In genomic region chr15:81197197-81197596, GRCm38 (mm10) we compare ENCODE assay signal across 30 mouse cellular contexts. TPM values are rescaled to one million over a fixed set of nuclear protein-coding genes. Genes with fewer than 3 reads are reported as not detected.
A peak's percentile ranks its signal among the peaks of the same experiment; 100 is the strongest.
DNase-seq lines count a peak whose midpoint lies in the region; ATAC-seq and TF ChIP-seq lines count a peak whose summit lies in the region.
"Had no signal": no experiment of that assay in that cellular context is flagged by ENCODE, and none has a peak within 500 bp of the region (broad histone marks: within the 10 kb centered on the region; RNA-seq: fewer than 3 reads in every experiment).

No protein-coding gene starts in this region.

- H3K27ac ChIP-seq in lung, postnatal 0 days (ENCODE audit: low read length) = no peak overlapping the region
- H3K27ac ChIP-seq in liver, embryonic 13.5 days = no peak overlapping the region
- H3K27ac ChIP-seq in embryonic facial prominence, embryonic 10.5 days (replicated peaks) = no peak overlapping the region
- H3K27ac ChIP-seq: heart, embryonic 10.5 days; hindbrain, embryonic 13.5 days; layer of hippocampus, adult 2 months; lung, embryonic 15.5 days; macrophage; midbrain, embryonic 10.5 days; midbrain, embryonic 15.5 days had no signal

- no peak overlapping the region for H3K4me3 ChIP-seq in lung, postnatal 0 days (ENCODE audit: low read depth, low read length)
- H3K4me3 ChIP-seq in liver, embryonic 13.5 days (replicated peaks) = no peak overlapping the region
- no peak overlapping the region for H3K4me3 ChIP-seq in embryonic facial prominence, embryonic 10.5 days
- H3K4me3 ChIP-seq: erythroblast, embryonic 14.5 days; heart, embryonic 10.5 days; hindbrain, embryonic 13.5 days; layer of hippocampus, adult 2 months; lung, embryonic 15.5 days; midbrain, embryonic 10.5 days; midbrain, embryonic 15.5 days had no signal

- WGBS in lung, postnatal 0 days = 54% methylated on average over 10 of the region's 10 CpGs
- 46% methylated on average over 10 of the region's 10 CpGs for WGBS in liver, embryonic 13.5 days (ENCODE audit: insufficient replicate concordance)
- WGBS in embryonic facial prominence, embryonic 10.5 days = 91% methylated on average over 10 of the region's 10 CpGs

- H3K9ac ChIP-seq in lung, postnatal 0 days (replicated peaks; ENCODE audit: low read depth) = no peak overlapping the region
- no peak overlapping the region for H3K9ac ChIP-seq in liver, embryonic 13.5 days
- H3K9ac ChIP-seq: hindbrain, embryonic 13.5 days; lung, embryonic 15.5 days; midbrain, embryonic 15.5 days had no signal

- no peak for DNase-seq in lung, postnatal 0 days (ENCODE audit: low spot score)
- no peak for DNase-seq in lung, postnatal 36 days
- DNase-seq in liver, embryonic 13.5 days = peak; percentile 15
- DNase-seq in yolk sac, embryonic 10.5 days (ENCODE audit: low spot score) = peak; percentile 55
- no peak for DNase-seq in embryonic facial prominence, embryonic 10.5 days (ENCODE audit: low spot score)
- no peak for DNase-seq in layer of hippocampus, postnatal 10 days (ENCODE audit: low spot score in 2 of 2)
- DNase-seq: adrenal gland, postnatal 36 days; cerebellum, adult 18-20 months; cerebellum, postnatal 10 days; gastrocnemius, postnatal 25 days; heart, postnatal 36 days; kidney, adult 9 months; kidney, postnatal 25 days; layer of hippocampus, postnatal 36 days; left cerebral cortex, postnatal 4 days; right cerebral cortex, postnatal 25 days; thymus, postnatal 4 days had no signal

- no peak overlapping the region for H3K4me2 ChIP-seq in lung, postnatal 0 days (replicated peaks; ENCODE audit: low read depth, low read length)
- H3K4me2 ChIP-seq in liver, embryonic 13.5 days = no peak overlapping the region
- H3K4me2 ChIP-seq: hindbrain, embryonic 13.5 days; lung, embryonic 15.5 days; midbrain, embryonic 15.5 days had no signal

- H3K9me3 ChIP-seq in lung, postnatal 0 days (ENCODE audit: low read length) = no peaks in the 10 kb centered on the region
- no peaks in the 10 kb centered on the region; the same call in 1 of the 2 replicates for H3K9me3 ChIP-seq in liver, embryonic 13.5 days (replicated peaks)
- H3K9me3 ChIP-seq in embryonic facial prominence, embryonic 10.5 days = peaks cover 2% of the 10 kb centered on the region
- H3K9me3 ChIP-seq: heart, embryonic 10.5 days; hindbrain, embryonic 13.5 days; lung, embryonic 15.5 days; midbrain, embryonic 10.5 days; midbrain, embryonic 15.5 days had no signal

- H3K27me3 ChIP-seq in lung, postnatal 0 days (replicated peaks; ENCODE audit: insufficient read depth, low read length) = no peaks in the 10 kb centered on the region
- H3K27me3 ChIP-seq in liver, embryonic 13.5 days = no peaks in the 10 kb centered on the region
- H3K27me3 ChIP-seq in embryonic facial prominence, embryonic 10.5 days (replicated peaks; ENCODE audit: low read depth, poor library complexity, severe bottlenecking) = no peaks in the 10 kb centered on the region
- H3K27me3 ChIP-seq: hindbrain, embryonic 13.5 days; lung, embryonic 15.5 days; midbrain, embryonic 15.5 days had no signal

- H3K4me1 ChIP-seq in lung, postnatal 0 days (ENCODE audit: insufficient read depth, low read depth, low read length) = no peaks in the 10 kb centered on the region; the same call in 1 of the 2 replicates
- H3K4me1 ChIP-seq in liver, embryonic 13.5 days (replicated peaks) = peaks cover 16% of the 10 kb centered on the region
- no peaks in the 10 kb centered on the region for H3K4me1 ChIP-seq in embryonic facial prominence, embryonic 10.5 days
- H3K4me1 ChIP-seq: heart, embryonic 10.5 days; hindbrain, embryonic 13.5 days; lung, embryonic 15.5 days; midbrain, embryonic 15.5 days had no signal

- TF ChIP-seq CTCF in lung, postnatal 0 days (IDR thresholded peaks at IDR 0.05) = no peak

- no peaks in the 10 kb centered on the region for H3K36me3 ChIP-seq in lung, postnatal 0 days (ENCODE audit: insufficient read depth, low read length)
- no peaks in the 10 kb centered on the region for H3K36me3 ChIP-seq in liver, embryonic 13.5 days
- H3K36me3 ChIP-seq in embryonic facial prominence, embryonic 10.5 days (replicated peaks) = no peaks in the 10 kb centered on the region
- H3K36me3 ChIP-seq: heart, embryonic 10.5 days; hindbrain, embryonic 13.5 days; lung, embryonic 15.5 days; midbrain, embryonic 10.5 days; midbrain, embryonic 15.5 days had no signal

- TF ChIP-seq EP300 in lung, postnatal 0 days (IDR thresholded peaks at IDR 0.05) = no peak

- peak; percentile 28; the same call in 1 of the 2 replicates for ATAC-seq in lung, postnatal 0 days
- peak; percentile 77 for ATAC-seq in liver, embryonic 13.5 days (ENCODE audit: low read depth)
- ATAC-seq in megakaryocyte-erythroid progenitor cell, adult 5-6 weeks (replicated peaks; ENCODE audit: low FRiP score, low TSS enrichment, poor library complexity, severe bottlenecking) = peak; percentile 60; the same call in 1 of the 2 replicates
- no peak for ATAC-seq in inflammation-experienced regulatory T-cells, adult 6 months
- ATAC-seq: CD4-positive, CD25-positive, alpha-beta regulatory T cell, adult 4 months; midbrain, embryonic 15.5 days had no signal

RNA-seq across cellular contexts. Expression of gene Mrtfa, which starts 6.6 kb away (rescaled TPM):
- polyA plus RNA-seq in lung, postnatal 0 days (2015; fragmentation: Nextera tagmentation; extraction: Ambion mirVana) = 13.5 and 13.9 TPM in 2 replicates
- polyA plus RNA-seq in liver, embryonic 13.5 days (2015; fragmentation: Nextera tagmentation; extraction: Ambion mirVana) = 3.9 and 4.9 TPM in 2 replicates
- 21.2 and 23.5 TPM in 2 replicates for total RNA-seq in megakaryocyte-erythroid progenitor cell, adult 5-6 weeks (2014; fragmentation: Nextera tagmentation)
- 2.5 and 3.7 TPM in 2 replicates for total RNA-seq in megakaryocyte-erythroid progenitor cell, adult 5-6 weeks (2017)
- polyA plus RNA-seq in inflammation-experienced regulatory T-cells, adult 6 months (2017; shearing (Covaris generic)) = 10 to 100 TPM; 47.3 to 66.5 (median 48.1) TPM
- 25.0 and 26.3 TPM in 2 replicates for polyA plus RNA-seq in embryonic facial prominence, embryonic 10.5 days (2016; fragmentation: Nextera tagmentation; extraction: Ambion mirVana)
- total RNA-seq in layer of hippocampus, postnatal 10 days (2021) = 10 to 100 TPM; 56.5 to 61.3 TPM

RNA-seq across cellular contexts. Expression of gene Mchr1, which starts 38.1 kb away (rescaled TPM):
- 1.6 and 3.3 TPM in 2 replicates for polyA plus RNA-seq in lung, postnatal 0 days (2015; fragmentation: Nextera tagmentation; extraction: Ambion mirVana)
- polyA plus RNA-seq in liver, embryonic 13.5 days (2015; fragmentation: Nextera tagmentation; extraction: Ambion mirVana) = 0.05 and 0.10 TPM in 2 replicates
- not detected in 2 replicates for total RNA-seq in megakaryocyte-erythroid progenitor cell, adult 5-6 weeks (2014; fragmentation: Nextera tagmentation)
- not detected in 2 replicates for total RNA-seq in megakaryocyte-erythroid progenitor cell, adult 5-6 weeks (2017)
- polyA plus RNA-seq in inflammation-experienced regulatory T-cells, adult 6 months (2017; shearing (Covaris generic)) = not detected
- polyA plus RNA-seq in embryonic facial prominence, embryonic 10.5 days (2016; fragmentation: Nextera tagmentation; extraction: Ambion mirVana) = 0.15 and 0.27 TPM in 2 replicates
- 10 to 100 TPM; 16.4 to 17.3 TPM for total RNA-seq in layer of hippocampus, postnatal 10 days (2021)
- total RNA-seq: common myeloid progenitor, adult 5-6 weeks; heart, postnatal 36 days; neutrophil, adult 5-6 weeks had no signal
- polyA plus RNA-seq: CD4-positive, CD25-positive, alpha-beta regulatory T cell, adult 4 months; erythroblast, embryonic 14.5 days; macrophage had no signal

Comparison
In these comparisons a context has a peak if more than half of its experiments do, and no peak if none do; other contexts are left out.
1. DNase-seq: peak in liver, embryonic 13.5 days (single experiment) and yolk sac, embryonic 10.5 days (single experiment); none in lung, postnatal 0 days (single experiment), lung, postnatal 36 days (single experiment), embryonic facial prominence, embryonic 10.5 days (single experiment) and layer of hippocampus, postnatal 10 days (0 of 2).